Mouse (Mus musculus): ENCODE measurements around the gene Msi1.
"Not testable (repeated sequence)": the region's sequence is repeated elsewhere in the genome, so short reads cannot be mapped to it uniquely, and the experiment has no call there.

The Msi1 gene

DNA sequence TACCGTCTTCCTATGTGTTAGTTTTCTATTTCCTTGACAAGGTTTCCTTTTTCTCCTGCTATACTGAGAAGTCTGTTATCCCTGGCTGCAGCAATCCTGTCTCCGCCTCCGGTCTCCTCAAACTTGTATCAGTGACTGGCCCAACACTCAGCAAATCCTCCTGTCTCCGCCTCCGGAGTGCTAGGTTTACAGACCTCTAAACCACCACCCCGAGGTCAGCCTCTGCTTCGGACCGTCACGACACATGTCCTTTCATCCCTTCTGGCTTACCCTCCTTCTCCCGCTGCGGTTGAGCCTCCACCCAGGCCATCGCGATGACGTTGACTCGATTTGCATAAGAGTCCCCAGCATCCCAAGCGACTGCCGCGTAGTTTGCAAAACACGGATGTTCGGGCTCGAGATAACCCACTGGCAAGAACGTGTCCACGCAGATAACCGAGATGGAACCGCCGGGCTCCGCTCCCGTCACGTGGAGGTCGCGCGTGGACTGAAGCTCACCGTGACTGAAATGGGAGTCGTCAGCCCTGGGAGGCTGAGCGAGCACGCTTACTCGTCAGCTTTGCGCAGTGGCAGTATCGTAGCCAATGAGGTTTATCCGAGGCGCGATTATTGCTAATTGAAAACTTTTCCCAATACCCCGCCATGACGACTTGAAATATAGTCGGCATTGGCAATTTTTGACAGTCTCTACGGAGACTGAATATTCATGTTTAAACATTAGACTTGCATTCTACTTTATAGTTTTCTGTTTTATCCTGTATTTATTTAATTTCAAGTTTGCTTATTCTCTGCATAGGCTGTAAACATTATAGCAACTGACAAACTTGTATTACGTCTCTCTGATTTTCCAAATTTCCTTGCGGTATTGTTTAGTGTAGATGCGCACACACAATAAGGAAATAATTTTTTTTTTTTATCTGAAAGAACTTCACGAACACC lies 60.6 kb downstream of the Msi1 start:
- peak; percentile 82 to 89 for DNase-seq (ENCODE audit: low spot score in 2 of 2)

DNA sequence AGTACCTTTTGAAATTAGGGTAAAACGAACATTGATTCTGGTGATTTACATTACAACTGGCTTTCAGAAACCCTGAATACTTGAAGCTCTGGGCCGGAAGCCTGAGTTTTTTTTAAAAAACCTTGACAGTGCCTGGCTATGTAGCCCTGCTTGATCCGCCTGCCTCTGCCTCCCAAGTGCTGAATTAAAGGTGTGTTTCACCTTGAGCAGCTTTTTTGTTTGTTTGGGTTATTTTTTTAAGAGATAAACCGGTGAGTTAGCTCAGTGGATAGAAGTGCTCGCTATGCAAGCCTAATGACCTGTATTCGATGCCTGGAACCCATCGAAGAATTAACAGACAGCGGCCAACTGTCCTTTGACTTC lies 61.2 kb downstream of the Msi1 start:
- DNase-seq (ENCODE audit: low spot score in 2 of 2): no peak

DNA sequence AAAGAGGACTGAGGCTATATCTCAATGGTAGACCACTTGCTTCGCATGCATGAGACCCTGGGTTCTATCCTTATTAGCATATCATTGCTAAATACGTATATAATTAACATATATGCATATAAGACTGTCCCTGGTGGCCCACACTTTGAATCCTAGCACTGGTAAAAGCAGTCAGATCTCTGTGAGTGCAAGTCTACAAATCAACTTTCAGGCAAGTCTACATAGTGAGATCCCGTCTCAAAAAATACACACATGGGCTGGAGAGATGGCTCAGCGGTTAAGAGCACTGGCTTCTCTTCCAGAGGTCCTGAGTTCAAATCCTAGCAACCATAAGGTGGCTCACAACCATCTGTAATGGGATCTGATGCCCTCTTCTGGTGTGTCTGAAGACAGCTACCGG lies 61.7 kb downstream of the Msi1 start:
- no peak for DNase-seq (ENCODE audit: low spot score in 2 of 2)

DNA sequence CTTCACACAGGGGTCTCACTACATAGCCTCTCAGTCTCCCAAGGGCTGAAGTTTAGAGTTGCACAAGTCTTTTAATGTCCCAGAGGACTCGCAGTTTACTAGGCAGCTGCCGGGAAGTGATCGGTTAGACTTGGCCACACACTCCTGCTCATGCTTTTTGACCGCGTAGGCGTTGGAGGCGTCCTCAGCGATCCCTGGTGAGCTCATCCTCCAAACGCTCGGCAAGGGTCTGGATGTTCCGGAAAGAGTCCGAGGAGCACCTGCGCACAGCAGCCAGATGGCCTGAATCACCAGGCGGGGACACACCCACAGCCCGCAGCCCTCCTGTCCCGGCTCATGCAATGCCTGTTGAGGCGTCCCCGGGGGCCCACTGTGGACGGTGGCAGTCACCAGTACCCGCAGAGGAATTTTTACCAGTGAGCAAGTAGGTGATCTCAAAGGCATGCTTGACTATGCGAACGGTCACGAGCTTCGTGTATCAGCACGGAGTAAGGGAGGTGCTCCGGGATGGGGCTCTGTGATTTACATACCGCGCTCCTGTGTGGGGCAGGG lies 62.4 kb downstream of the Msi1 start:
- DNase-seq (ENCODE audit: low spot score in 2 of 2): peak in 1 of 2 experiments; percentile 47

DNA sequence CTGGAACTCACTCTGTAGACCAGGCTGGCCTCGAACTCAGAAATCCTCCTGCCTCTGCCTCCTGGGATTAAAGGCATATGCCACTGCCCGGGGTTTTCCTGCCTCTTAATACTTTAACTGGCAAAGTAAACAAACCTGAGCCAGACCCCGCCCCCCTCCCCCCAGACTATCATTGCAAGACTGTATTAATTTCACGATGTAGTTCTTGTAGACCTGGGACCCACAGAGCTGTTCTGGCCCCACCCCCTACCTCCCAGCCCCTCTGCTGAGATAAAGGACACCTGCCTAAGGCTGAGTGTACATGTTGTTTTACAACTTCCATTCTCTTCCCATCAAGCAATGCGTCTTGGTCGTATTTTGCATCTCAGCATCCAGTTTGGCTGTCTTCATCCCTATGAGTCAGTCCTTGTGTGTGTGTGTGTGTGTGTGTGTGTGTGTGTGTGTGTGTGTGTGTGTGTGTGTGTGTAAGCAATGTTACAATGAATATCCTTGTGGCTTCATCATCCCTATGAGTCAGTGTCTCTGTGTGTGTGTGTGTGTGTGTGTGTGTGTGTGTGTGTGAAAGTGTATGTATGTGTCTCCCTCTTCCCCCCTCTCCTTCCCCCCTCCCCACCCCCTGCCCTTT lies 63.4 kb downstream of the Msi1 start:
- no peak for DNase-seq (ENCODE audit: low spot score in 2 of 2)

DNA sequence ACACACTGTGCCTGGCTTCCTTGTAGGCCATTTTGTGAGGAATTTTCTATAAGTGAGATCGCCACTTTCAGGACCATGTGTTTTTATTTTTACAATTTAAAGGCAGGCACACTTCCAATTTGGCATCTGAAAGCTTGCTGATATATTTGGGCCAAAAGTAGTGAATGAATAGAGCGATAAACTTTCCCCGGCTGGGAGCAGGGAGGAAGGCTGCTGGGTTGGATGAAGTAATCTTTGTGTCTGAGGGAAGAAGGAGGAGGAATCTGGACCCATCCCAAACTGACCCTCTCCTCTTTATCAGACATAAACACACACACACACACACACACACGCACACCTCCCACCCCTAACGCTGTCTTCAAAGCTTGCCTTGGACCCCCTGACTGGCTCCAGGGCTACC lies 64.0 kb downstream of the Msi1 start:
- DNase-seq (ENCODE audit: low spot score in 2 of 2): no peak

DNA sequence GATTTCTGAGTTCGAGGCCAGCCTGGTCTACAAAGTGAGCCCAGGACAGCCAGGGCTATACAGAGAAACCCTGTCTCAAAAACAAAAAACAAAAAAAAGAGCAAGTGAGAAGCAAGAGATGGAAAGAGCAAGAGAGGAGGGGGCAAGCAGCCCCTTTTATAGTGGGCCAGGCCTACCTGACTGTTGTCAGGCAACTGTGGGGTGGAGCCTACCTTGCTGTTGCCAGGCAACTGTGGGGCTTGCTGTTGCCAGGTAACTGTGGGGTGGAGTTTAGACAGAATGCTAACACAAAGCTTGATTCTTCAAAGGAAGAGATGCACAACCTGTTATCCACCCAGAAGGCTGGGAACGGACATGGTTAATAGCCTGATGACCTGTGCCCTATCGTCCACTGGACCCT lies 66.2 kb downstream of the Msi1 start:
- not testable (repeated sequence) for DNase-seq (ENCODE audit: low spot score in 2 of 2)

DNA sequence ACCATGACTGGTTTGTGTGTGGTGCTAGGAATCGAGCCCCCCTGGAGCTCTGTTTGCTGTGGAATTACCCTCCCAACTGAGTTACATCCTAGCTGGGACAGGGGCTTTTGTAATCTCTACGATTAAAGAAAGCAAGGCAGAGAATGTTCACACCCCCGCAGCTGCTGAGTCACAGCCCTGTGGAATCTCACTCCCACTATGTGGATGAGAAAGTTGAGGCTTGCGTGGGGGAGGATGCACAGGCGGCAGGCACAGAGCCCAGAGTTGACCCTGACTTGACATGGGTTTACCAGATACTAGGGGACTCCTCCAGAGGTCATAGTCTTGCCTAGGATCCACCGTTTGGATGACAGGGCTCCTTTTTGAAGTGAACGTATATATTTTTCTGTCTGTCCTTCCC lies 67.6 kb downstream of the Msi1 start:
- peak in 1 of 2 experiments; percentile 53 for DNase-seq (ENCODE audit: low spot score in 2 of 2)

DNA sequence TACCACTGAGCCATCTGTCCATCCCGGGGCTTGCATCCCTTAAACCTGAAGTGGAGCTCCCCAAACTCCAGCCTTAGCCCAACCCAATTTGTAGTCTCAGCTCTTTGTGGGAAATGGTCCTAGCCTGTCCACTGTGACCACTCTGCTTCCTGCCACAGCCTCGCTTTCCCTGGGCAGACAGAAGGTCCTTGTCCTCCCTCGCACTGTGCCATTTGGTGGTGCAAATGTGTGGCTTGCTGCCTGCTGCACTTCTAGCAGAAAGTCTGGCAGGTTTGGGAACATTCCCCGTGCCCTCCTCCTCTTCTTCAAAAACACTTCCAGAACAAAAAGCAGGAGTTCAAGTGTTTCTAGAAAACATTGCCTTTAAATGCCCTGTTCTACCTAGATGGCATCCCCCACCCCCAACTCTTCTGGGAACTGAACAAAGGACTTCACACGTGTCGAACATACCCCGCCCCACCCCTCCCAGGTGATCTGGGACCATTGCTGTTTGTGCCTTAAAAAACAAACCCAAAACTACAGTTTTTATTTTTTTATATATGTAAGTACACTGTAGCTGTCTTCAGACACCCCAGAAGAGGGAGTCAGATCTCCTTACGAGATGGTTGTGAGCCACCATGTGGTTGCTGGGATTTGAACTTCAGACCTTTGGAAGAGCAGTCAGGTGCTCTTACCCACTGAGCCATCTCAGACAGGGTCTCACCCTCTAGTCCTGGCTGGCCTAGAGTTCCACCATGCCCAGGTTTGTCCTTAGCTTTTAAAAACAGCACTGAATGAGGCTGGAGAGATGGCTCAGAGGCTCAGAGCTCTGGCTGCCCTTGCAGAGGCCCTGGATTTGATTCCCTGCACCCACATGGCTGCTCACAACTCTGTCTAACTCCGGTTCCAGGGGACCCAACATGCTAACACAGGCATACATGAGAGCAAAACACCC lies 69.2 kb downstream of the Msi1 start:
- no peak for DNase-seq (ENCODE audit: low spot score in 2 of 2)

DNA sequence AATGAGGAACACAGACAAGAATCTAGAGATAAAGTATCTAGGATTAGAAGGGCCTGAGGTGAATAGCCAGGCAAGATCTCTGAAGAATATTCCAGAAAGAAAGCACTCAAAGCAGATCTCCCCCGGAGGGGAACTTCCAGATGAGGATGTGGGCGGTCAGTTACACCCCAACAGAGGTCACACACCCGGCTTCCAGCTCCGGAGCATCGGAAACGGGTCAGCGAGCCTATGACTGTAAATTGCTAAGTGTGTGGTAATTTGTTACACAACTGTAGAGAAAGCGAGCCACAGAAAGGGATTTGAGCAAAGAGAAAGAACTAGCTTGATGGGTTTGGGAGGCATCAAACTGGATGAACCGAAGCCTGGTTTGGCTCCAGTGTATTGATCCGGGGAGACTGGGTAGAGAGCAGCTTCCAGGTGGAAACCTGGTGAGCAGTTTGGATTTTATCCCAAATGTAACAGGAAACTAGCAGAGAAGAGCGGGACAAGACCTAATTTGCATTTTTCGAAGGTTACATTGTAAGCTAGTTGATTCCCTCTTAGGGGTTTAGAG lies 71.1 kb downstream of the Msi1 start:
- DNase-seq (ENCODE audit: low spot score in 2 of 2): no peak

DNA sequence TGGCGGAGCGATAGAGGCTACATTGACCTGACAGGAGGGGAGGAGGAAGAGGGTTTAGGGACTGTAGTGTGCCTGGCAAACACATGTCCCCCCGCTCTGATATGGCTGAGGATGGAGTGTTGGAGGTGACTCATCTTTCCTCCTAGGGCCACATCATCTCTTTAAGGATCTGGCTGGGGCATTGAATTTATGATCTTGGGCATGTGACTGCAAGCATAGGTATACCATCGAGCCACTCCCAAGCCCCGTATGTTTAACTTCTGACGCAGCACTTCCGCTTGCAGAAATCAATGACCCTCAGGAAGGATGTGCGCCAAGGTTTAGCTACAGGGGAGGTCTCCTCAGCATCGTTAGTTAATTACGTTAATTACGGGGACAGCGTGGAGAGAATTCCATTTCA lies 73.6 kb downstream of the Msi1 start:
- DNase-seq (ENCODE audit: low spot score in 2 of 2): no peak

Measured in right cerebral cortex, adult 2 months (tissue).